Mouse (Mus musculus) ovary, postnatal 10 days (tissue): Measurements from ENCODE around the gene 1700037C18Rik.
"Not testable (repeated sequence)": the region's sequence is repeated elsewhere in the genome, so short reads cannot be mapped to it uniquely, and the experiment has no call there.

Experiments used
- DNase-seq: peaks from one replicate; pipeline ENCODE4 v3.0.0; 2022; ENCODE audit warnings: low spot score

Gene 1700037C18Rik

DNA sequence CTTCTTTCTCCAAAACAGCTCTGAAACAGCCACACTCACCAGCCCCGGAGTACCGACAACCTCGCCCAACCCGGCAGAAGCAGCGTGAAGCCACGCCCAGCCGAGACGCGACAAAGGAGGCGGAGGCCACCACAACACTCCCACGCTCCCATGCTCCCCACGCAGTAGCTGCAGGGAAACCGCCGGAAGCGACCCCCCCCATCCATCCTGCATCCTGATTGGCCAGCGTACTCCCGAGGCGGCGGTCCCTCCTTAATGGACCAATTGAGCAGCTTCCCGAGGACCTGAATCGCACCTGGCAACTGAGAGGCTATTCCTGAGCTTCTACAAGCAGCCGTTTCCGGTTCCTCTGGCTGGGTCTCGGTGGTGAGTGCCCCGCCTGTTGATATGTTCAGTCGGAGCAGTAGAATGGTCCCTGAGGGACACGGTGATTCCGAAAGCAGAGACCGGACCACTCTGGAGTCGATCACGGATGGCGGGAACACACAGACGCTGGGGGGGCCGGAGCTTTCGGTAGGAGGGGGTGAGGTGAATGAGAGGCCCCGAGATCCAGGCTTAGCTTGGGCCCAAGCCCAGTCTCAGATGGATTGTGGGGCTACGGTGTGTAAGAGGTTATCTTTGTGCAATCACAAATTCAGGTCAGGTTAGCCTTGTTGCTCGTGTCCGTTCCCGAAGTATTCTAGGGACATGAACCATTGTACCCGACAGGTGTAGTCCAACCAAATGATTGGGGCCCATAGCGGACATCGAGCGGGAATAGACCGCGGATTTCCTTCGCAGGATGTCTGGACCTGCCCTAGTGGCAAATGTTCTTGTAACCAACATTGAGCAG is 36.1 kb downstream of the 1700037C18Rik start, which contains the start of gene Naa60:
Gene Naa60, plus strand, starts transcription at position 160 of the 832 bp plus-strand sequence.
- DNase-seq = peak; percentile 66

GRCm38 (mm10) chr16:3871815-3872214 is 36.7 kb downstream of the 1700037C18Rik start:
- no peak for DNase-seq

DNA sequence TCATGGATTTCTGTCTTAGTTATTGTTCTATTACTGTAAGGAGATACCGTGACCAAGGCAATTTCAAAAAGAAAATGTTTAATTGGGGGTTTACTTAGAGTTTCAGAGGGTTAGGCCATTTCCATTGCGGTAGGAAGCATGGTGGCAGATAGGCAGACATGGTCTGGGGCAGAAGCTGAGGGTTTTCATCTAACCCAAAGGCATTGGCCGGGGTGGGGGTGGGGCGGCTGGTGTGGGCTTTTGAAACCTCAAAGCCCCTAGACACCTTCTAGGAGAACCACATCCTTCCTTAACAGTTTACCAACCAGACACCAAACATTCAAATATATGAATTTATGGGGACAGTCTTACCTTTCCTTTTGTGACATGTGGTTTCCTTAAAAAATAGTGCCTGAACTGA is 49.2 kb downstream of the 1700037C18Rik start:
- DNase-seq = no peak

- DNase-seq = no peak
These were observed 52.7 kb downstream of the 1700037C18Rik start for GRCm38 (mm10) chr16:3855776-3856175.

DNA sequence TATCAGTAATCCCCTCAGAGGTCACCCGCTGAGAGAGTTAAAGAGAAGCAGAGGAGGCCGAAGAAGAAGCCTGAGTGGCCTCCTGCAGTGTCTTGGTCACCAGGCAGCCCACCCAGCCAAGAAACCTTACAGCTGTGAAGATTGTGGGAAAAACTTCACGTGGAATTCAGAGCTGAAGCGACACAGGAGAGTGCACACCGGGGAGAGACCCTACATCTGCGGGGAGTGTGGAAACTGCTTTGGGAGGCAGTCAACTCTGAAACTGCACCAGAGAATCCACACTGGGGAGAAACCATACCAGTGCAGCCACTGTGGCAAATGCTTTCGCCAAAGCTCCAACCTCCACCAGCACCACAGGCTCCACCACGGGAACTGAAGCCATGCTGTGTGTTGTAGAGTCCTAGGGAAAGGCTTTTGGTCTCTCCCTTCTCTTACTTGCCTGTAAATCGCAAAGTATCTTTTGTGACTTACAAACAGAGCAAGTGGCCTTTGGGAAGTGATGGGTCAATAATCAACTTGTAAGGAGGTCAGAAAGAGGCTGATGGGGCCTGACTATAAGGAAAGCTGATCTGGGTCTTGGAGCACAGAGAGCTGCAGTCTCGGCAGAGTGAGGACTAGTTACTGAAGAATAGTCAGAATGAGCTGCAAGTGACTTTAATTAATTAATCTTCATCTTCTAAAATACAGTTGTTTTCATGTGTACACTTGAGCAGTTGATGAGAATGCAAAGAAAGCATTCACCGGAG is 53.9 kb downstream of the 1700037C18Rik start:
- DNase-seq = no peak

DNA sequence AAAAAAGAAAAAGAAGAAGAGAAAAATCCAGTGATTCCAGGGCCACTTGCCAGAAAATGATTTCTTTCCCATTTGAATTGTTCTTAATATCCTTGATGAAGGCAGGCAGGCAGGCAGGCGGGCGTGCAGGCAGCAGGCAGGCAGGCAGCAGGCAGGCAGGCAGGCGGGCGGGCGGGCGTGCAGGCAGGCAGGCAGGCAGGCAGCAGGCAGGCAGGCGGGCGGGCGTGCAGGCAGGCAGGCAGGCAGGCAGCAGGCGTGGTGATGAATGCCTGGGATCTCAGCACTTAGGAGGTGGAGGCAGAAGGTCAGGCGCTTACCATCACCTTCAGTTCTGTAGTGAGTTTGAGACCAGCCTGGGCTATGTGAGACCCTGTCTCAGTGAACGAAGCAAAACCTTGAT is 55.9 kb downstream of the 1700037C18Rik start:
- DNase-seq = no peak

- not testable (repeated sequence) for DNase-seq
These were observed 57.2 kb downstream of the 1700037C18Rik start for GRCm38 (mm10) chr16:3851301-3851700.

DNA sequence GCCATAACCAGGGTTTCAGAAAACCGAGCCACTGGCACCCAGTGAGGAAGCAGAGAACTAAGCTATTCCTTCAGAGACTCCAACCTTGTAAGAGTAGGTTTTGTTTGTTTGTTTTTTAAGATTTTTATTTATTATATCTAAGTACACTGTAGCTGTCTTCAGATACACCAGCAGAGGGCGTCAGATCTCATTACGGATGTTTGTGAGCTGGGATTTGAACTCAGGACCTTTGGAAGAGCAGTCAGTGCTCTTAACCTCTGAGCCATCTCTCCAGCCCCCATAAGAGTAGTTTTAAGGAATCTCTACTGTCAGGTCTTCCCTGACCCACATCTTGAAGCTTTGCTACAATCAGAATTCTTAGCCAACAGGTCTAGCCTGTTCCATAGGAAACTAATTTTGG is 60.1 kb downstream of the 1700037C18Rik start:
- DNase-seq = no peak

- no peak for DNase-seq
These were observed 60.6 kb downstream of the 1700037C18Rik start for GRCm38 (mm10) chr16:3847871-3848270.

DNA sequence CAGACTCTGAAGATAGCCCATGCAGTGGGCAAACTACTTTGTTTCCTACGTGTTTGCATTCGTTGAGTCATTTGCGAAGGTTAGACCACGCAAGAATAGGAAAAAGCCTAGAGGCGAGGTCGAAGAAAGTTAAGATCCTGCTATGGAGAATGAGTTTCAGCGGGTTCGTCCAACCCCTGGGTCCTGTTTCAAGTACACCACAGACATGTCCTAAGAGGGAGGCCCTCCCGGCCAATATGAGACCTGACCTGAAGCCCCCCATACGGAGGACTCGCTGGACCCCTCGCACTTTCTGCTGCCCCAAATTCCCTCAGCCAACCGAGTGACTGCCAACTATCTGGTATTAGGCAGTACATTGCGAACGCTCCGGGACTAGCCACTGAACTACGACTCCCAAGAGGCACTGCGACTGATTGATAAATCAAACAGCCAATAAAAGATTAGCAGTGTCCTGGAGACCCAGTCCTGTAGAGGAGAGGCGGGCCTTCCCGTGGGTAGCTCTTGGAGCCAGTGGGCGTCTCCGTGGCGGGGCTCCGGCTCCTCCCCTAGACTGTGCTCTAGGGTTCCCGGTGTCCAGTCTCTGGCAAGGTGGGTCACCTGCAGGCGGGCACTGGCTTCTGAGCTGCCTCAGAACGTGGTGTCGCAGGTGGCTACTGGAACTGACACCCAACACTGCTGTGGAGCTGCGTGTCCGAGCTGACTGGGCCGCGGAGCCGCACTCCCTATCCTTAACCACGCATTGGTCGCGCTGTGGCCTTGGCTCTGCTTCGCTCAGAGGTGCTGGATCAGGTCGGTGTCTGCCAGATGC is 61.6 kb downstream of the 1700037C18Rik start, which contains the start of gene Zfp174:
Gene Zfp174, plus strand, starts transcription at position 558 of the 808 bp plus-strand sequence.
- peak; percentile 76 for DNase-seq
